Mouse (Mus musculus) E14TG2a.4 (cell line): ENCODE results near the gene Atxn1.

Source experiments
- CTCF ChIP-seq: conservative IDR thresholded peaks from 2 replicates; pipeline ENCODE4 v1.5.1; 2014; ENCODE audit warnings: low read length
- NANOG ChIP-seq: IDR thresholded peaks from 2 replicates; pipeline ENCODE4 v1.6.1; 2014; ENCODE audit warnings: borderline replicate concordance, low read length, mixed read lengths

DNA sequence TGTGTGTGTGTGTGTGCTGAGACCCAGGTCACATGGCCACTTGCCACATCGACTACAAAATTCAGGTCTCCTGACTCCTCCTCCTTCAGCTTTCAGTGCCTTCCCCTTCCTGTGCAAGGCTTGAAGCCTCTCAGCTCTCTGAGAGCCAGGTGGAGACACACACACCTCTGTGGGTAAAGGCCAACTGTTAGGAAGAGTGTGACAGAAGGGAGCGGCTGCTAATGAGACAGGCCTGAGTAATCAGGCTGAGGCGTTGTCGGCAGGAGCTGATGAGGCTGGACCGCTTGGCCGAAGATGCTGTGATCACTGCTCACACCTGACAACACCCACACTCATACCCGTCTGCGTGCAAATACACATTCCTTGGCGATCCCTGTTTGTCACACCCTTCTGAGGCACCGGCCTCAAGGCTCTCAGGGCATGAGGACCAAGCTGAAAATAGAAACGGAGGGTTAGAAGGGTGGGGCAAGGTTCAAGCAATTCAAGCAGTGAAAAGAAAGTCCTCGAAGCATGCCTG, 269.8 kb downstream of the Atxn1 start:
- no peak for TF ChIP-seq CTCF
- no peak for TF ChIP-seq NANOG
